Mouse (Mus musculus) testis, adult 2 months (tissue): Measurements from ENCODE around the gene Slc6a20b.

Experiments
- CTCF ChIP-seq: fragments of 200-500 bp; IDR thresholded peaks from 2 replicates; pipeline ENCODE4 v1.5.1; 2012; ENCODE audit warnings: low read depth, mild to moderate bottlenecking, inconsistent platforms, low read length, moderate library complexity; ENCODE audit not compliant: control insufficient read depth, insufficient read depth, insufficient replicate concordance
- POLR2A ChIP-seq: fragments of 200-500 bp; IDR thresholded peaks from 2 replicates; pipeline ENCODE4 v1.6.1; 2012; ENCODE audit warnings: low read depth, mild to moderate bottlenecking, inconsistent platforms, low read length, moderate library complexity; ENCODE audit not compliant: control insufficient read depth

GRCm38 (mm10) chr9:123632281-123632680 is at the start of gene Slc6a20b:
- TF ChIP-seq POLR2A (no peak), CTCF (no peak)
